Mouse (Mus musculus): ENCODE data around the gene Ppan. TPM values are rescaled to one million over a fixed set of nuclear protein-coding genes. Genes with fewer than 3 reads are reported as not detected.

Gene Ppan
- total RNA-seq, 2 experiments from 2014 or later, result 88.0 to 173 TPM

DNA sequence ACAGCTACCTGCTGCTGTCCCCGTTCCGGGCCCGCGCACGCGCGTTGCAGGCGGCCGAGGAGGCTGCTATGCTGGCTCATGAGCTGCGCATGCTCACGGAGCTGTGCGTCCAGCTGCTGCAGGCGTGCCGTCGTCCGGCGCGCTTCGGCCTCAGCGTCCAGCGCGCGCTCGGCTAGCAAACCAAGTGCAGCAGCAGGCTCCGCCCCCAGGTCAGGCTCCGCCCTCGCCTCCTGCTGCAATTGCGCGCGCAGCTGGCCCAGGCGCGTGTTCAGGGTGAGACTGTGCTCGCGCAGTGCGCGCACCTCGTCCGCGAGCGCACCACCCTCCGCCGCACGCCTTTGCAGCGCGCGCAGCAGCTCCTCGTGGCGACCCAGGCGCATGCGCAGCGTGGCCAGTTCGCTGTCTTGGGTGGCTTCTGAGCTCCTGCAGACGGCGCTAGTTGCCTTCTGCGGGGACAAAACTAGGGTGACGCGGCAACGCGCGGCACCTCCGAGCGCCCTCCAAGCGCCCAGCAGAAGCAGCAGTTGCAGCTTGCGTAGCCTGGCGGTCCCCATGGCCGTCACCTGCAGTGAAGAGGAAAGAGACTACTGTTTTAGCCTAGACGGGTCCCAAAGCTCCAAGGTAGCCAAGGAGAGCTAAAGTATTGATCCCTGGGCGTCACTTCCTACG, 9.8 kb upstream of the Ppan start:
- ATAC-seq (replicated peaks; ENCODE audit: poor library complexity, severe bottlenecking), result peak; percentile 87

DNA sequence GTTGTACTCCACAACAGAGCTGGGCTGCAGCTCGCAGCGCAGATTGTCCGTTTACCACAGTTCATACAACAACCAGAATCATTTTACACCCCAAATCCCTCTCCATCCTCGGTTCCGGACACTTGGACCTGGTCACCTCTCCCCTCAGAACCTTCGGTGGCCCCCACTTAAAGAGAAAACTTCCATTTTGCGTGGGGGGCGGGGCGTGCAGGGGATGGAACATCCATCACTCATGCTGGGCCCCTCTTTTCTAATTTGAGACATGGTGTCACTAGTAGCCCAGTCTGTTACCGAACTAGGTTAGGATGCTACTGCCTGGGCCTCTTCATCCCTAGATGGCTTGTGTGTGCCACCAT, 9.3 kb upstream of the Ppan start:
- peak; percentile 4; the same call in 1 of the 2 replicates for ATAC-seq (replicated peaks; ENCODE audit: poor library complexity, severe bottlenecking)

DNA sequence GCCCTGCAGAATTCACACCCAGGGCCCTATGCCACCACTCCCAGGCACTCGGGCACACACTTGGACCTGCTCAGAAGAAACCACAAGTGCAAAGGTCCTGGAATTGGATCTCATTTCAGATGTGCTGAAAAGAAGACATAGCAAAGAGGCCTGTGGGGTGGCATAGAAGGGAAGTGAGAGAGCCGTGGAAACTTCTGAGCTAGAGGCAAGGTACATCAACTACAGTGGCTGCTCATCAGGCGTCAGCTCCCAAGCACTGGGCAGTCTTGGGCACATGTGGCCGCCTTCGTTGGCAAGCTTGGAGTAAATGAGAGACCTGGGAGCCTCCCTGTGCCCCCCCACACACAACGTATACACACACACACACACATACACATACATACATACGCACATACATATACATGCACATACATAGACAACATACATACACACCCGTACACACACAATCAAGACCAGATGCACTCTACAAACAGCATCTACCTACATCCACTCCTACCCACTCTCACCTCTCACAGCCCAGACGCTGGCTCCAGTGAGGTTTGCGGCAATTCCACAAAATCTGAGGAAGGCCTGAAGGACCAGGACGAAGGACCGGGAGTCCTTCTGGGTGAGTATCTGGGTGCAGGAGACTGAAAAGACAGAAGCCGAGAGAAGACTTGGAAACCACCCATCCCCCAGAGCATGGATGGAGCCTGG, 8.7 kb upstream of the Ppan start, which contains the start of gene Angptl6:
Gene Angptl6 (minus strand): TSS at position 631 of the 696 bp plus-strand sequence.
- no peak for ATAC-seq (replicated peaks; ENCODE audit: poor library complexity, severe bottlenecking)

DNA sequence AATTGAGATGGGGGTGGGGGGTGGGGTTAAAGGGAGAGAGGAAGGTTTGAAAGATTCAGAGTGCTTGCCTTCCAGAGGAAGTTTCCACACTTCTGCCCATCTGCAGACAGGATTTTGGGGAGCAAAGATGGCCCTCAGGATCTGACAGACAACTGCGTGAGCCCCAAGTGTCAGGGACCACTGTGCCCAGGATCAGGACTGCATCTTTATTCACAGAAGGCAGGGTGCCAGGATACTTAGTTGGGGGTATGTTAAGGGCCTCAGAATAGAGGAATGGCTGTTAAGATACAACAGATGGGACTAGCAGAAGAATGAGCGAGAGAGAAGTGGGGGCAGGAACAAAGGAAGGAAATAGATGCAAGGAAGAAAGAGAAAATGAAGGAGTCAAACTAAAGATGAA, 1.4 kb upstream of the Ppan start:
- no peak for ATAC-seq (replicated peaks; ENCODE audit: poor library complexity, severe bottlenecking)

DNA sequence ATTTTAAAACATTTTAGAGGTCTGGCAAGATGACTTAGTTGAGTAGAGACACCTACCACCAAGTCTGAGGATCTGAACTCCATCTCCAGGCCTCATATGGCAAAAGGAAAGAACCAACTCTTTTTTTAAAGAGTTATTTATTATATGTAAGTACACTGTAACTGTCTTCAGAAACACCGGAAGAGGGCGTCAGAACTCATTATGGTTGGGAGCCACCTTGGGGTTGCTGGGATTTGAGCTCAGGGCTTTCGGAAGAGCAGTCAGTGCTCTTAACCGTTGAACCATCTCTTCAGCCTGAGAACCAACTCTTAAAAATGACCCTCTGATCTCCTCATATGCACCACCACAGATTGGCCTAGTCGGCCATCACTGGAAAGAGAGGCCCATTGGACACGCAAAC, 784 bp upstream of the Ppan start:
- no peak for ATAC-seq (replicated peaks; ENCODE audit: poor library complexity, severe bottlenecking)

DNA sequence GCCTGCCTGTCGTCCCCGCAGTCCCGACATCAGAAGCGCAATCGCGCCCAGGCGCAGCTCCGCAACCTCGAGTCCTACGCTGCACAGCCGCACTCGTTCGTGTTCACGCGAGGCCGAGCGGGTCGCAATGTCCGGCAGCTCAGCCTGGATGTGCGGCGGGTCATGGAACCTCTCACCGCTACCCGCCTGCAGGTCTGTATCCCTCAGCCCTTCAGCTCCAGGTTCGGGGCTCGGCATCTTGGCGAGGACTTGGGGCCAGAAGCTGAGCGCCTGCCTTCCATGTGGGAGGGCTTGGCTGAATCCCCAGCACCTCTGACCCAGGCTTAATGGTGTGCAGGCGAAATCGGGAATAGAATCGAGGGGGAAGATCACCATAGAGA, 401 bp downstream of the Ppan start:
- ATAC-seq (replicated peaks; ENCODE audit: poor library complexity, severe bottlenecking), result peak; percentile 16

DNA sequence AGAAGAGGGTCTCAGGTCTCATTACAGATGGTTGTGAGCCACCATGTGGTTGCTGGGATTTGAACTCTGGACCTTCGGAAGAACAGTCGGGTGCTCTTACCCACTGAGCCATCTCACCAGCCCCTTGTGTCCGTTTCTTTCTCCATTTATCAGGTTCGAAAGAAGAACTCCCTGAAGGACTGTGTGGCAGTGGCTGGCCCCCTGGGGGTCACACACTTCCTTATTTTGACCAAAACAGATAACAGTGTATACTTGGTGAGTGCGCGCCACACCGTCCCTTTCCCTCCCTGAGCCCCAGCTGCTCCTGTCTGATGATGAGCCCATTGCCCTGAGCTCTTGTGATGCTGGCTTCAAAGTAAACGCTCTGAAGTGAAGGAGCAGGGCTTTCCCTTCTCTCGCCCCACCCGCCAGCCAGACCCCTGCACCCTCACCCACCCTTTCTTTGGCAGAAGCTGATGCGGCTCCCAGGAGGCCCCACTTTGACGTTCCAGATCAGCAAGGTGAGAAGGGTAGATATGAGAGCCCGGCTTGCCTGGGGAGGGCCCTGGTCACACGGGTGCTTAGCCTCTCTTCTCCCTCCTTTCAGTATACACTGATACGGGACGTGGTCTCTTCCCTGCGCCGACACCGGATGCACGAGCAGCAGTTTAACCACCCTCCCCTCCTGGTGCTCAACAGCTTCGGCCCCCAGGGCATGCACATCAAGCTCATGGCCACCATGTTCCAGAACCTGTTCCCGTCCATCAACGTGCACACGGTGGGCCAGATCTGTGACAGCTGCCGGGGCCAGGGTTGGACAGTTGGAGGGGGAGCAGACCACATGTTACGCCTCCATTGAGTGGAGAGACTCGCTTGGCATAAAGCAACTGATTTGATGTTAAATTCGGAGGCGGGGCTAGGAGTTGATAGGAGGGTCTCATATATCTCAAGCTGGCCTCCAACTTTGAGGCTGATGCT, 1.5 kb downstream of the Ppan start:
- ATAC-seq (replicated peaks; ENCODE audit: poor library complexity, severe bottlenecking), result peak; percentile 52

DNA sequence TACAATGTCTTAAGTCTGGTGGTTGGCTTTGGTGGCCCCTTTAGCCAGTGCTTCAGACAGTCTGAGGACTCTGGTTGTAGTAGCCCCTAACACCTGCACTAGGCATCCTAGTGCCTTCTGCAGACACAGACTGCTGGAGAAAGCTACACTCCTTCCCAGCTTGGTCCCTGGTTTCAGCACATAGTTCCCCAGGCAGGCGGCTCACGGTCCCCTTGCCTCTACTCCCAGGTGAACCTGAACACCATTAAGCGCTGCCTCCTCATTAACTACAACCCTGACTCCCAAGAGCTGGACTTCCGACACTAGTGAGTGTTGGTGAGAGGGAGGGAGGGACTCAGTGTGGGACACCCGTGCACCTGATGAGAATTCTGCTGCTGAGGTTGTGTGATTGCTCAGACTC, 2.4 kb downstream of the Ppan start:
- no peak for ATAC-seq (replicated peaks; ENCODE audit: poor library complexity, severe bottlenecking)

DNA sequence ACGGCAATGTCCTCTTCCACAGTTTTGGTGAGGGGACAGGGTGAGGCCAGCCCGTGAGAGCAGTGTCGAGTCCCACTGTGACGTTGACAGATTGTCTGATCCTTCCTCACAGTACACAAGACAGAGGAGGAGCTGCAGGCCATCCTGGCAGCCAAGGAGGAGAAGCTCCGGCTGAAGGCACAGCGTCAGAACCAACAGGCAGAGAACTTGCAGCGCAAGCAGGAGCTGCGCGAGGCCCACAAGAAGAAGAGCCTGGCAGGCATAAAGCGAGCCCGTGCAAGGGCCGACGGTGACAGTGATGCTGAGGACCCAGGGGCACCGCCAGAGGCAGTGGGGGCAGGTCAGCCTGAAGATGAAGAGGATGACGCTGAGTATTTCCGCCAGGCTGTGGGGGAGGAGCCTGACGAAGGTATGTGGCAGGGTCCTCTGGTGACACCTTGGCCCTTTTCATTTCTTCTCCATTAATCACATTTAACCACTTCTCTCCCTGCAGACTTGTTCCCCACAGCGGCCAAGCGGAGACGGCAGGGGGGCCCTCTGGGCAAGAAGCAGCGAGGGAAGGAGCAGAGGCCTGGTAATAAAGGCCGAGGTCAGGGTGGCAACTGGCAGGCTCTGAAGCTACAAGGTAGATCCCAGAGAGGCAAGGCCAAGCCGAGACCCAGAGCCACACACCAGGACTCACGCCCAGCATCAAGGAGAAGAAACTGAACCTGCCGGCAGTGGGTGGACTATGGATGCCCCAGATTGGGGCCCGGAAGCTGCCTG, 3.5 kb downstream of the Ppan start:
- ATAC-seq (replicated peaks; ENCODE audit: poor library complexity, severe bottlenecking), result no peak

DNA sequence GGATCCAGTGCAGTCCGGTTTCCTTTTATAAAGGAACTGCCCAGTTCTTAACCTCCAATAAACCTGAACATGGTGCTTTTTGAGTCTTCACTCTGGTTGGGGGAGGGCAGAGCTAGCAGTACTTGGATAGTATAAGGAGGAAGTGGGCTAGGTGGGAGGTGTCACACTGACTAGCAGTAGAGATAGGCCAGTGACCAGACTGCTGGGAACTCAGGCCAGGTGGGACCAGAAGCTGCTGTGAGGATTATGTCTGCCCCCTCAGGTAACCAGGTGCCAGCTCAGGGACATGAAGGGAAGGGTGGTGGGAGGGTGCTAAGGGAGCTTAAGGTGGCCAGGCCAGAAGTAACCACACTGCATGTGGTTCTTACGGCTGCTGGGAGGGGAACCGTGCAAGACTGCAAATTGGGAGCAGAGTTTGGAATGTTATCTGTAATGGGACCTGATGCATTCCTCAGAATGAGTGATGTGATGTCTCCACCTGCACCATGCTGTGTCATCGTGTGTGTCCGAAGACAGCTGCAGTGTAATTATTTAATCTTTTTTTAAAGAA, 4.2 kb downstream of the Ppan start:
- ATAC-seq (replicated peaks; ENCODE audit: poor library complexity, severe bottlenecking), result no peak

DNA sequence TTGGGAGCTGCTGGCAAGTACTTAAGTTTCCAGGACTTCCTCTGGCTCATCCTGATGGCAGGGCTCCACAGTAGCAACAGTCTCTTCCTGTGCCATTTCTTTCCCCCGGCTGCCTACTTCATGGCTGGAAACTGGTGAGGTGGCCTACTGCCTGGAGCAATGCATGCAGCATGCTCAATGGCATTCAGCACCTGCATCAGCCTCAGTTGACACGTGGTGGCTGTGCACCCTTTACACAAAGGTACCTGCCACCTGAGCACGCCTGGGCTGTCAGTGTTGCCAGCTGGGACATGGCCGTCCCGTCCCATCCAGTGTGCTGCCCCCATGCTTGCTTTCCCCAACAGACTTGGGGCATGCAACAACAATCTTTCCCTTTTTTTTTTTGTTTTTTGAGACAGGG, 5.1 kb downstream of the Ppan start:
- no peak for ATAC-seq (replicated peaks; ENCODE audit: poor library complexity, severe bottlenecking)

DNA sequence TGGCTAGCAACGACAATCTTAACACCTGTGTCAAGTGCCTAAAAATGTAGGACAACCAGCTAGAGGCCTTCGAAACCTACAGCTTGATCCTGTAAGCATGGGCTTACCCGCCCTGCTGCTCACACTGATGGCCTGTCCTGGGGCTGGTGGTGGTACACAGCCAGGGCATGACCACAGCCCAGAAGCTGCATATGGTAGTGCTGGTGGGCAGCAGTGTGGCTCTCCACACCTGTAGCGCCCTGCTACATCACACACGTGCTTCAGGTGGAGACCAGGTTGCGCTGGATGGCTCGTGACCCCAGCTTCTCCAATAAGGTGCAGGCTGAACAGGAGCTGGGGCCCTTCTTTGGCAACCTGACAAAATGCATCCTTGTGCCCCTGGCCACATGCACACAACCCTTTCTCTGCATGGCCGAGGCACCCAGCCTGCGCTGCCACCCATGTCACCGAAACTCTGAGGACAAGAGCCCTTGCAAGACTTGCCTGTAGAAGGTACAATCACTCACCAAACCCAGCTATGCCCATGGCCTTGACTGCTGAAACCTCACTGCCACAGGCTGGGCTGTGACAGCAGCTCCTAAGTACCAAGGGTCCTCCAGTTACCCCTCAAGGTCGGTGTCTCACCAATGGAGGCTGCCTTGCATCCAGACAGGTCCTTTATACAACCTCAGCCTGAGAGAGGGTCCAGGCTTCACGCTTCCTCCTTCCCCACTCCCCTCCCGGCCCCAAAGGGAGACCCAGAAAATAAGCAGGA, 5.8 kb downstream of the Ppan start:
- ATAC-seq (replicated peaks; ENCODE audit: poor library complexity, severe bottlenecking), result no peak

DNA sequence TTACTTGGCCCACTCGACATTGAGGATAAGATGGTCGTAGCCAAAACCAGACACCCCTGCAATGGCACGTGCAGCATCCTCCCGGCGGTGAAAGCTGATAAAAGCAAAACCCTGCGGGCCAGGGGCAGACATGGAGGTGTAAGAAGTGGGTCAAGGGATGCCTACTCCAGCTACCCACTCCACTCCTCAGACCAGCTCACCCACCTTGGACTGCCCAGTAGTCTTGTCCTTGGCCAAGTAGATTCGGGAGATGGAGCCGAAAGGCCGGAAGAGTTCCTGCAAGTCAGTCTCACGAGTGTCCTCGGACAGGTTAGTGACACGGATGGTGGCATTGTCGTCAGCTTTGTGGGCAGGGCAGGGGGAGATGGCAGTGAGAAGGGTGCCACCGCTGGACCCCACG, 6.7 kb downstream of the Ppan start:
- no peak for ATAC-seq (replicated peaks; ENCODE audit: poor library complexity, severe bottlenecking)

DNA sequence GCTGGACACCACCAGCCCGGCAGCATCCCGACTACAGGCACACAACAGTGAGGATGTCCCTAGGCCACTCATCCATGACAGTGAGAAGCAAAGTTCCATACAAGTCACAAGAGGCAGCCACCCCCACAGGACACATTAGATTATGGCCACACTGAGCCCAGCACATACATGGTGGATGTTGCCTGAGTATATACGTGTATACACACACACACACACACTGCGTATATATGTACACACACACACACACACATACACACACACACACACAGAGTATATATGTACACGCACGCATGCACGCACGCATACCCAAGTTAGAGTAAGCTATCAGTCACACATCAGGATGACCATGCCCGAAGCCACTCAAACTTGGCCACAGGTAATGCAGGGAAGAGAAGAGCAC, 7.4 kb downstream of the Ppan start:
- no peak for ATAC-seq (replicated peaks; ENCODE audit: poor library complexity, severe bottlenecking)

DNA sequence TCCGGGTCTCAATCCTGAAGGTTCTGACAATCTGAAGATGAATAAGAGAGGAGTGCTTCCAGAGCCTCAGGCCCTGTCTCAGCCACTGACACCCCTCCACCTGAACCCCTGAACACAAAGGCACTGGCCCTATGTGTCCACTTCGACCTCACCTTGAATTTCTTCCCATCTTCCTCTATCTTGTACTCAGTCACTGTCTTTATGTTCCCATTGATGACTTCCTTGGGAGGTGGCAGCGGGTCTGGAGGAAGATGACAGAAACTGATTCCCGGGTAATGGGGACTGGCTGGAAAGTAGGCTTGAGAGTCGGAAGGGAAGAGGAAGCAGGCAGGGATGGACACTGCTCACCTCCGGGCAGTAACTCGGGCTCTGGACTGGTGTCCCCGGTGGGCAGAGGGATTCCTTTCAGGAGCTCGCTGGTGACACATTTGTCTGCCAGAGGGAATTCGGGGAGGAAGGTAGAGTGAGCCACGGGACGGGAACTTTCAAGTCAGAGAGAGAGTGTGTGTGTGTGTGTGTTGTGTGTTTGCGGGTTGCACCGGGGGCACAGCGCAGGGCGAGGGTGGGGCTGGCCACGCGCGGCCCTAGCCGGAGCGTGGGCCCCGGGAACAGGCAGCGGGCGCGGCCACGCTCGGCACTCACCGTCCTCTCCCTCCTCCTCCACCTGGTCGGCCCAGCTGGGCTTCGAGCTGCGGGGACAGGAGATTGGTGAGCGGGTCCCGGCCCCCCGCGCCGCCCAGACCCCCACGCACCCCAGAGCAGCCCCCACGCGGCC, 9.9 kb downstream of the Ppan start:
- no peak for ATAC-seq (replicated peaks; ENCODE audit: poor library complexity, severe bottlenecking)

DNA sequence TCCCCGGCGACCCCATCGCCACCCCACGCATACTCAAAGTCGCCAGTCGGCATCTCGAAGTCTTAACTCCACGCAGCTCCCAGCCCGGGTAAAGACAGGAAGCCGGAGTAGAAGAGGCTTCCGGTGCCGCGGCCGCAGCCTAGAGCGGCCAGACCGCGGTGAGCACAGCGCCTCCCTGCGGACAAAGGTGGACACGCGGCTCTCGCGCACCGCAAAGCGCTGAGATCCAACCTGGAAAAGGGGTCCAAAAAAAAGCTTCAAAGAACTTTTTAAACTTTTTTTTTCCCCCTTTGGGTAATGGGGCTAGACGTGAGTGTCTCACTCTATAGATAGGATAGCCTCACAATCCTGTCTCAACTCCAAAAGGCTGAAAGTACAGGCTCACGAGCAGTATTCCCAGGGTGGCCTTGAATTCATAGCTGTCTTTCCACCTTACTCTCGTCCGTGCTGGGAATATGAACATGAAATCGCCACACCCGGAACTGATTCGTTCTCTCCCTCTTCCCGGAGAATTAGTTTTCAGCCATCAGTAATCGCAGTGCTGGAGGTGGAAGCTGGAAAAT, 10.6 kb downstream of the Ppan start, which contains the start of gene Eif3g:
Gene Eif3g (minus strand): TSS at position 113 of the 563 bp plus-strand sequence.
- peak; percentile 85 for ATAC-seq (replicated peaks; ENCODE audit: poor library complexity, severe bottlenecking)

DNA sequence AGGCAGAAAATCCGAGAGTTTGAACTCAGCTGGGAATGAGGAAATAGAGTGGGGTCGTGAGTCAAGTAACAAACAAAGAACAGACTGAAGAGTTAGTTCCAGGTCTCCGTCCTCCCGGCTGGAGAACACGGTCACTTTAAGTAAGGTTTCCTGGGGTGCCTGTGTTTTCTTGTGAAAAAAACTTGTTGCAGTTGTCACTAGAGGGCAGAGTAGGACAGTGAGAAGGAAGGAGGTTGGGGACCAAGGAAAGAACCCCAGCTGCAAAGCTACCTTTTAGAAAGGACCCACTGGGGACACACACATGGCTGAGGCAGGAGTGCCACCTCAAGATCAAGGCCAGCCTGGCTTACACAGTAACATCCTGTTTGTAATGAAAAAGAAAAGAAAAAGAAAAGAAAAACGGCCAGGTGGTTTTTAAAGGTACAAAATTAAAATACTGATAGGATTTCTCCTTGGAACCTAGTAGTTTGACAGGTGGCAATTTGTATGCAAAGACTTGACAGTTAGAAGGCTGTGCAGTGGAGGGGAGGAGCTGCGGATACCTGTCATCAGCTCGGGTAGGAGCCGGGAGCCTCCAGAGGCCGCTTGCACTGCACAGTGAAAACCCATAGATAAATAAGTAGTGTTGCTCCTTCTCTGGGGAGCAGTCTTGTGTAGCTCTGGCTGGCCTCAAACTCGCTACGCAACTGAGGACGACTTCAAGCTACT, 13.6 kb downstream of the Ppan start:
- peak; percentile 54 for ATAC-seq (replicated peaks; ENCODE audit: poor library complexity, severe bottlenecking)

DNA sequence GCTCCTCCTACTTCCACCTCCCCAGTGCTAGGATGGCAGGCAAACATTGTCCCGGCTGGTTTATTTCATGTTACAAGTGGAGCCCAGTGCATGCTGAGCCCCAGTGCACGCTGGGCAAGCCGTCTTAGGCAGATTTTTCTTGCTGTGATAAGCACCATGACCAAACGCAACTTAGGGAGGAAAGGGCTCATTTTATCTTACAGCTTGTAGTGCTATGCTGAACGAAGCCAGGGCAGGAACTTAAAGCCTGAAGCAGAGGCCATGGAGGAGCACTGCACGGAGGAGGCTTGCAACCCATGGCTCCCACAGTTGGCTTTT, 14.2 kb downstream of the Ppan start:
- no peak for ATAC-seq (replicated peaks; ENCODE audit: poor library complexity, severe bottlenecking)
